Mouse (Mus musculus) forebrain, embryonic 16.5 days (tissue): ENCODE results near the gene Ltf. TPM values are rescaled to one million over a fixed set of nuclear protein-coding genes. Genes with fewer than 3 reads are reported as not detected.
A peak's percentile ranks its signal among the peaks of the same experiment; 100 is the strongest.

Experiments used
- ATAC-seq: fragments of 200-750 bp; cut with Nextera tagmentation; 2 replicates; pipeline ENCODE4 v1.8.0; 2017; ENCODE audit warnings: mild to moderate bottlenecking, moderate library complexity
- H3K27ac ChIP-seq: fragments of 300-500 bp; sonication (generic); 2 replicates; pipeline ENCODE4 v1.5.1; 2014; ENCODE audit warnings: low read length, control low read depth
- H3K27me3 ChIP-seq: fragments of 300-500 bp; sonication (generic); replicated peaks from 2 replicates; pipeline ENCODE4 v1.6.1; 2014; ENCODE audit warnings: low read length; ENCODE audit not compliant: control insufficient read depth, insufficient read depth
- H3K36me3 ChIP-seq: fragments of 300-500 bp; sonication (generic); 2 replicates; pipeline ENCODE4 v1.6.1; 2014; ENCODE audit not compliant: control insufficient read depth, insufficient read depth
- H3K4me1 ChIP-seq: fragments of 300-500 bp; sonication (generic); replicated peaks from 2 replicates; pipeline ENCODE4 v1.6.1; 2014; ENCODE audit warnings: low read length; ENCODE audit not compliant: control insufficient read depth, insufficient read depth
- H3K4me2 ChIP-seq: fragments of 300-500 bp; sonication (generic); 2 replicates; pipeline ENCODE4 v1.6.1; 2014; ENCODE audit warnings: mild to moderate bottlenecking, low read length, control low read depth
- H3K4me3 ChIP-seq: fragments of 300-500 bp; sonication (generic); replicated peaks from 2 replicates; pipeline ENCODE4 v1.5.1; 2014; ENCODE audit warnings: mild to moderate bottlenecking, low read length, control low read depth
- H3K9ac ChIP-seq: fragments of 300-500 bp; sonication (generic); replicated peaks from 2 replicates; pipeline ENCODE4 v1.6.1; 2014; ENCODE audit warnings: low read depth, low read length, control low read depth
- H3K9me3 ChIP-seq: fragments of 300-500 bp; sonication (generic); 2 replicates; pipeline ENCODE4 v1.6.1; 2016; ENCODE audit warnings: low read length; ENCODE audit not compliant: control insufficient read depth
- WGBS: fragments of 180-500 bp; shearing (Covaris S2); extraction: QIAGEN DNeasy Blood & Tissue Kit; methylation state at CpG from one replicate; pipeline ENCODE4 v1.1.7; 2014; 5-methylcytosine and 5-hydroxymethylcytosine counted together
- polyA plus RNA-seq: library from polyadenylated mRNA; unstranded; fragments of >200 nt; fragmentation: Nextera tagmentation; extraction: Ambion mirVana; gene quantifications from 2 replicates; pipeline ENCODE4 v1.2.1, GENCODE M21; 2015

Gene Ltf
- polyA plus RNA-seq, 1 experiment from 2014 or later, result 1.4 TPM

- Histone ChIP-seq H3K36me3 (no peaks in the 10 kb centered on the region), H3K27me3 (no peaks in the 10 kb centered on the region), H3K4me3 (no peak overlapping the region), H3K27ac (no peak overlapping the region), H3K9ac (no peak overlapping the region), H3K9me3 (no peaks in the 10 kb centered on the region), H3K4me2 (no peak overlapping the region), H3K4me1 (no peaks in the 10 kb centered on the region)
- WGBS, result 92% methylated on average over 9 of the region's 9 CpGs
- ATAC-seq, result no peak
Measured at GRCm38 (mm10) chr9:111054923-111055322, 35.9 kb downstream of the Ltf start.

DNA sequence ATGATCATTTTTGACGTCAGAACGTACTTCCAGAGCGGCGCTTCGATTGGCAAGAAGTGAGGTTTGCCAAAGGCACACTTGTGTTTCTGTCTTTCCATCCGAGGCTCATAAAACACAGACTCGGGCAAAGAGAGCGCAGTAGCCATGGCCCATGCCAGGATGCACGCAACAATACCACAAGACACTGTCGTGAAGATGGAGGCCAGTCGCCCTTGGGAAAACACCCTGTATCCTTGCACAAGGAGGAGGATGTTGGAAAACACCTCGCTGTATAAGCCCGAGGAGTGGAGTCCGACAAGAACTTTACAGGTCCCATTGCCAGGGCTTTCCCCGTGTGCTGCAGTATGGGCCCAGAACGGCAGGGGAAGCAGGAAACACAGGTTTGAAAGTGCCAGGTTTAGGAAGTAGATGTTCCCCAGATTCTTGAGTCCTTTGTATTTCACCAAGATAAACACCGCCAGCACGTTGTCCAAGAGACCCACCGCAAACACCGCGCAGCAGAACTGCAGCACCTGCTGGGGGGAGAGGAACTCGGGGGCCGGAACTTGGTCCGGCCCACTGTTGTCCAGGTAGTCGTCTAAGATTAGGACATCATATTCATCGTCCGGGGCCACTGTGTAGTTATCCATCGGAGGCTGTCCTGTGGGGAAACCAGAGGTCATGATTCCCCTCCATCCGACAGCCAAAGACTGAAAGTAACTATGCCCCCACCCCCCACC is 36.9 kb downstream of the Ltf start:
- H3K36me3 ChIP-seq, result no peaks in the 10 kb centered on the region
- H3K9ac ChIP-seq, result no peak overlapping the region
- no peak for ATAC-seq
- 82% methylated on average over 29 of the region's 29 CpGs for WGBS
- H3K27me3 ChIP-seq, result no peaks in the 10 kb centered on the region
- peak overlapping the region; percentile 31; the same call in 1 of the 2 replicates for H3K4me2 ChIP-seq
- H3K4me3 ChIP-seq, result no peak overlapping the region
- H3K4me1 ChIP-seq, result no peaks in the 10 kb centered on the region
- no peak overlapping the region for H3K27ac ChIP-seq
- H3K9me3 ChIP-seq, result no peaks in the 10 kb centered on the region

DNA sequence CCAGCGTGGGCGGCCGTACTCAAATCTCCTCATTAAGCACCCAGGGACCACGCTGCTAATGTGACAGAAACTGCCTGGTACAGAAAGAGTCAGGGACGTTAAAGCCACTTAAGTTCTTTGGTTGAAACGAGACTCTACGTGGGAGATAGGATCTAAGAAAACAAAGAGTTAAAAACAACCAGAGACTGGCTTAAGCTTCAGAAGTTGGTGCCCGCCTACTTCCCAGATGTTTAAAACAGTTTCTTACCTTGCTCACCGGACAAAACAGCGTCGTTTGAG is 37.4 kb downstream of the Ltf start:
- no peak overlapping the region for H3K27ac ChIP-seq
- 24% methylated on average over 11 of the region's 11 CpGs for WGBS
- H3K9me3 ChIP-seq, result no peaks in the 10 kb centered on the region
- ATAC-seq, result no peak
- no peaks in the 10 kb centered on the region for H3K4me1 ChIP-seq
- H3K4me3 ChIP-seq, result no peak overlapping the region
- H3K27me3 ChIP-seq, result no peaks in the 10 kb centered on the region
- H3K36me3 ChIP-seq, result no peaks in the 10 kb centered on the region
- no peak overlapping the region for H3K9ac ChIP-seq
- H3K4me2 ChIP-seq, result peak overlapping the region; percentile 31

- H3K36me3 ChIP-seq, result no peaks in the 10 kb centered on the region
- ATAC-seq, result no peak
- H3K27me3 ChIP-seq, result no peaks in the 10 kb centered on the region
- no peak within 1 kb of the TSS for H3K4me3 ChIP-seq
- no peak within 1 kb of the TSS for H3K9ac ChIP-seq
- H3K4me2 ChIP-seq, result peak within 1 kb of the TSS; percentile 31
- no peaks in the 10 kb centered on the region for H3K4me1 ChIP-seq
- H3K27ac ChIP-seq, result no peak within 1 kb of the TSS
- H3K9me3 ChIP-seq, result no peaks in the 10 kb centered on the region
- WGBS, result 64% methylated on average over 17 of the region's 17 CpGs
Measured at GRCm38 (mm10) chr9:111056798-111057543, 37.9 kb downstream of the Ltf start, which contains the start of gene Ccrl2. Gene Ccrl2 (minus strand): TSS chr9:111057519.

GRCm38 (mm10) chr9:111057544-111058370 is 38.7 kb downstream of the Ltf start:
- Histone ChIP-seq H3K4me3 (no peak overlapping the region), H3K9ac (no peak overlapping the region), H3K36me3 (no peaks in the 10 kb centered on the region), H3K27ac (no peak overlapping the region), H3K4me1 (no peaks in the 10 kb centered on the region), H3K9me3 (no peaks in the 10 kb centered on the region), H3K4me2 (no peak overlapping the region), H3K27me3 (no peaks in the 10 kb centered on the region)
- WGBS, result 75% methylated on average over 14 of the region's 14 CpGs
- ATAC-seq, result no peak

- H3K4me1 ChIP-seq, result no peaks in the 10 kb centered on the region
- H3K9ac ChIP-seq, result no peak overlapping the region
- no peak overlapping the region for H3K4me3 ChIP-seq
- ATAC-seq, result no peak
- no peak overlapping the region for H3K4me2 ChIP-seq
- no peaks in the 10 kb centered on the region for H3K27me3 ChIP-seq
- no peak overlapping the region for H3K27ac ChIP-seq
- WGBS, result 82% methylated on average over 10 of the region's 10 CpGs
- H3K36me3 ChIP-seq, result no peaks in the 10 kb centered on the region
- H3K9me3 ChIP-seq, result no peaks in the 10 kb centered on the region
Measured at GRCm38 (mm10) chr9:111058943-111059556, 40.0 kb downstream of the Ltf start.

GRCm38 (mm10) chr9:111062840-111063239 is 43.8 kb downstream of the Ltf start:
- H3K4me2 ChIP-seq, result no peak overlapping the region
- no peak overlapping the region for H3K9ac ChIP-seq
- 77% methylated on average over 5 of the region's 5 CpGs for WGBS
- no peaks in the 10 kb centered on the region for H3K9me3 ChIP-seq
- H3K4me3 ChIP-seq, result no peak overlapping the region
- H3K27me3 ChIP-seq, result no peaks in the 10 kb centered on the region
- ATAC-seq, result no peak
- no peaks in the 10 kb centered on the region for H3K36me3 ChIP-seq
- no peaks in the 10 kb centered on the region for H3K4me1 ChIP-seq
- no peak overlapping the region for H3K27ac ChIP-seq

DNA sequence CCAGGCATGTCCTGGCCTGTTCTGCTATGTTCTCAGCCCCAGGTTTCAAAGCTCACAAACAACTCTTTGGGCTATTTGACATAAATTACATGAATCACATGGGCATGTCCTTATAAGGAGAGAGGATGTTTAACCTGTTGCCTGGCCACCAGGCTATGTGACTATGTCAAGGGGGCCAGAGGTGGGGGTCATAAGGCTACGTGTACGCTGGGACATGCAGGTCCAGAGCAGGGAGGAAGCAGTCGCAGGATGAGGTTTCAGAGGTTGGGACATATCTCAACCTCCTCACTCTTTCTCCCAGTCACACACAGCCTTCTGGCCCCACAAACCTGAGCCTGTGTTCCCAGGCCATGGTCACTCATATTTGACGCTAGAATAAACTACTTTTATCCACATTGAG is 48.0 kb downstream of the Ltf start:
- no peak overlapping the region for H3K4me3 ChIP-seq
- WGBS, result 90% methylated on average over 4 of the region's 4 CpGs
- no peaks in the 10 kb centered on the region for H3K9me3 ChIP-seq
- H3K9ac ChIP-seq, result no peak overlapping the region
- H3K4me1 ChIP-seq, result no peaks in the 10 kb centered on the region
- no peak for ATAC-seq
- no peaks in the 10 kb centered on the region for H3K36me3 ChIP-seq
- H3K4me2 ChIP-seq, result no peak overlapping the region
- H3K27ac ChIP-seq, result no peak overlapping the region
- no peaks in the 10 kb centered on the region for H3K27me3 ChIP-seq

GRCm38 (mm10) chr9:111070546-111070961 is 51.5 kb downstream of the Ltf start:
- no peak overlapping the region for H3K4me2 ChIP-seq
- H3K36me3 ChIP-seq, result no peaks in the 10 kb centered on the region
- no peak overlapping the region for H3K27ac ChIP-seq
- 51% methylated on average over 4 of the region's 4 CpGs for WGBS
- H3K9ac ChIP-seq, result no peak overlapping the region
- no peak for ATAC-seq
- peaks cover 7% of the 10 kb centered on the region for H3K9me3 ChIP-seq
- H3K27me3 ChIP-seq, result no peaks in the 10 kb centered on the region
- H3K4me3 ChIP-seq, result no peak overlapping the region
- no peaks in the 10 kb centered on the region for H3K4me1 ChIP-seq
